In genomic region chr1:43531307-43531706, GRCm38 (mm10) we compare ENCODE assay signal across 10 mouse cellular contexts.
DNase-seq lines count a peak whose midpoint lies in the region; ATAC-seq lines count a peak whose summit lies in the region.
"Had no signal": no experiment of that assay in that cellular context is flagged by ENCODE, and none has a peak within 500 bp of the region (broad histone marks: within the 10 kb centered on the region; RNA-seq: fewer than 3 reads in every experiment).

No protein-coding gene starts in this region.

- 85% methylated on average over 7 of the region's 7 CpGs for WGBS in heart, embryonic 12.5 days
- 54% methylated on average over 7 of the region's 7 CpGs for WGBS in limb, embryonic 13.5 days
- WGBS in limb, embryonic 10.5 days: 93% methylated on average over 7 of the region's 7 CpGs
- 63% methylated on average over 7 of the region's 7 CpGs for WGBS in embryonic facial prominence, embryonic 15.5 days

- peak overlapping the region; percentile 18; the same call in 1 of the 2 replicates for H3K27ac ChIP-seq in heart, embryonic 12.5 days (ENCODE audit: poor library complexity, severe bottlenecking)
- H3K27ac ChIP-seq in limb, embryonic 13.5 days: 0 out of 2 replicates have a peak overlapping the region, but pooled peaks have one; percentile 2
- H3K27ac ChIP-seq in limb, embryonic 10.5 days: no peak overlapping the region
- H3K27ac ChIP-seq in embryonic facial prominence, embryonic 15.5 days (replicated peaks): 0 out of 2 replicates have a peak overlapping the region, but pooled peaks have one; percentile 7
- H3K27ac ChIP-seq: hindbrain, embryonic 12.5 days had no signal

- no peaks in the 10 kb centered on the region for H3K9me3 ChIP-seq in heart, embryonic 12.5 days (replicated peaks)
- no peaks in the 10 kb centered on the region for H3K9me3 ChIP-seq in limb, embryonic 13.5 days
- H3K9me3 ChIP-seq in limb, embryonic 10.5 days (replicated peaks): no peaks in the 10 kb centered on the region
- no peaks in the 10 kb centered on the region for H3K9me3 ChIP-seq in embryonic facial prominence, embryonic 15.5 days (replicated peaks)
- H3K9me3 ChIP-seq: hindbrain, embryonic 12.5 days had no signal

- H3K36me3 ChIP-seq in heart, embryonic 12.5 days: peaks cover 9% of the 10 kb centered on the region
- peaks cover 24% of the 10 kb centered on the region for H3K36me3 ChIP-seq in limb, embryonic 13.5 days
- H3K36me3 ChIP-seq in limb, embryonic 10.5 days: peaks cover 34% of the 10 kb centered on the region
- H3K36me3 ChIP-seq in embryonic facial prominence, embryonic 15.5 days: peaks cover 9% of the 10 kb centered on the region; the same call in 1 of the 2 replicates

- no peak for ATAC-seq in heart, embryonic 12.5 days (ENCODE audit: insufficient number of reproducible peaks, low FRiP score)
- ATAC-seq in limb, embryonic 13.5 days (ENCODE audit: low FRiP score, low read depth): no peak
- ATAC-seq in embryonic facial prominence, embryonic 15.5 days (ENCODE audit: insufficient number of reproducible peaks, low FRiP score, low TSS enrichment, low read depth): no peak

- H3K4me3 ChIP-seq in heart, embryonic 12.5 days: no peak overlapping the region
- no peak overlapping the region for H3K4me3 ChIP-seq in limb, embryonic 13.5 days
- H3K4me3 ChIP-seq in limb, embryonic 10.5 days: no peak overlapping the region
- no peak overlapping the region for H3K4me3 ChIP-seq in embryonic facial prominence, embryonic 15.5 days (replicated peaks)
- H3K4me3 ChIP-seq: hindbrain, embryonic 12.5 days; myocyte had no signal

- DNase-seq in heart, adult 11 months: no peak
- no peak for DNase-seq in limb, embryonic 10.5 days (ENCODE audit: low spot score)
- peak; percentile 22 to 32 for DNase-seq in left cerebral cortex, postnatal 36 days (ENCODE audit: low spot score in 2 of 2)
- no peak for DNase-seq in lung, postnatal 14 days
- DNase-seq: embryo, embryonic 11 days had no signal

- no peaks in the 10 kb centered on the region for H3K27me3 ChIP-seq in heart, embryonic 12.5 days (replicated peaks)
- H3K27me3 ChIP-seq in limb, embryonic 13.5 days: no peaks in the 10 kb centered on the region
- no peaks in the 10 kb centered on the region for H3K27me3 ChIP-seq in limb, embryonic 10.5 days (ENCODE audit: low read depth, poor library complexity, severe bottlenecking)
- no peaks in the 10 kb centered on the region for H3K27me3 ChIP-seq in embryonic facial prominence, embryonic 15.5 days
- H3K27me3 ChIP-seq: hindbrain, embryonic 12.5 days had no signal

- intact Hi-C loops in left cerebral cortex, postnatal 36 days (cut with DNase I): no loop called here

- no peak overlapping the region for H3K4me2 ChIP-seq in heart, embryonic 12.5 days
- H3K4me2 ChIP-seq in limb, embryonic 13.5 days (replicated peaks): no peak overlapping the region
- H3K4me2 ChIP-seq in embryonic facial prominence, embryonic 15.5 days (replicated peaks): no peak overlapping the region
- H3K4me2 ChIP-seq: hindbrain, embryonic 12.5 days had no signal

- peaks cover 56% of the 10 kb centered on the region for H3K4me1 ChIP-seq in heart, embryonic 12.5 days (replicated peaks)
- H3K4me1 ChIP-seq in limb, embryonic 13.5 days: peaks cover 35% of the 10 kb centered on the region
- H3K4me1 ChIP-seq in limb, embryonic 10.5 days: peaks cover 9% of the 10 kb centered on the region
- H3K4me1 ChIP-seq in embryonic facial prominence, embryonic 15.5 days: peaks cover 28% of the 10 kb centered on the region

- no peak overlapping the region for H3K9ac ChIP-seq in heart, embryonic 12.5 days
- H3K9ac ChIP-seq in limb, embryonic 13.5 days: no peak overlapping the region
- no peak overlapping the region for H3K9ac ChIP-seq in embryonic facial prominence, embryonic 15.5 days
- H3K9ac ChIP-seq: hindbrain, embryonic 12.5 days had no signal

Comparison
In these comparisons a context has a peak if more than half of its experiments do, and no peak if none do; other contexts are left out.
1. DNase-seq: peak in left cerebral cortex, postnatal 36 days (2 of 2); none in heart, adult 11 months (single experiment), limb, embryonic 10.5 days (single experiment) and lung, postnatal 14 days (single experiment).